Mouse (Mus musculus): ENCODE data around the gene Slc7a6. TPM values are rescaled to one million over a fixed set of nuclear protein-coding genes. Genes with fewer than 3 reads are reported as not detected.

The Slc7a6 gene
- 96.3 and 103 TPM in 2 replicates for polyA plus RNA-seq (2012; rRNA removed)

GRCm38 (mm10) chr8:106168356-106169016, at the start of gene Slc7a6:
Slc7a6 (plus strand) TSS chr8:106168857.
- under 1% methylated on average over 59 of the region's 59 CpGs for WGBS
- Histone ChIP-seq H3K4me3 (ENCODE audit: control insufficient read depth, insufficient read depth, low read length) (peak within 1 kb of the TSS; percentile 76), H3K4me1 (replicated peaks; ENCODE audit: control insufficient read depth, insufficient read depth, low read length) (peaks cover 9% of the 10 kb centered on the region), H3K36me3 (ENCODE audit: control insufficient read depth, insufficient read depth, low read length) (peaks cover 4% of the 10 kb centered on the region; the same call in 1 of the 2 replicates), H3K27ac (ENCODE audit: control insufficient read depth, insufficient read depth, low read length) (peak within 1 kb of the TSS; percentile 4; the same call in 1 of the 2 replicates), H3K27me3 (ENCODE audit: control insufficient read depth, insufficient read depth, low read length) (no peaks in the 10 kb centered on the region)
- TF ChIP-seq POLR2A (IDR thresholded peaks at IDR 0.05; ENCODE audit: control insufficient read depth, extremely low read depth, insufficient read depth, low read length, poor library complexity) (peak; percentile 77), CTCF (IDR thresholded peaks at IDR 0.05; ENCODE audit: borderline replicate concordance, control insufficient read depth, extremely low read depth, insufficient read depth, low read length, poor library complexity) (peak; percentile 72; the same call in 1 of the 2 replicates)
- DNase-seq = peak; percentile 95

GRCm38 (mm10) chr8:106123443-106123842, 45.2 kb upstream of the Slc7a6 start:
- Histone ChIP-seq H3K4me3 (ENCODE audit: control insufficient read depth, insufficient read depth, low read length) (no peak overlapping the region), H3K4me1 (replicated peaks; ENCODE audit: control insufficient read depth, insufficient read depth, low read length) (peaks cover 7% of the 10 kb centered on the region), H3K27me3 (ENCODE audit: control insufficient read depth, insufficient read depth, low read length) (no peaks in the 10 kb centered on the region), H3K27ac (ENCODE audit: control insufficient read depth, insufficient read depth, low read length) (no peak overlapping the region), H3K36me3 (ENCODE audit: control insufficient read depth, insufficient read depth, low read length) (peaks cover 77% of the 10 kb centered on the region)
- TF ChIP-seq CTCF (IDR thresholded peaks at IDR 0.05; ENCODE audit: borderline replicate concordance, control insufficient read depth, extremely low read depth, insufficient read depth, low read length, poor library complexity) (no peak), POLR2A (IDR thresholded peaks at IDR 0.05; ENCODE audit: control insufficient read depth, extremely low read depth, insufficient read depth, low read length, poor library complexity) (no peak)
- WGBS = 93% methylated on average over 3 of the region's 3 CpGs
- DNase-seq = no peak

GRCm38 (mm10) chr8:106126055-106126454, 42.6 kb upstream of the Slc7a6 start:
- Histone ChIP-seq H3K36me3 (ENCODE audit: control insufficient read depth, insufficient read depth, low read length) (peaks cover 82% of the 10 kb centered on the region), H3K27ac (ENCODE audit: control insufficient read depth, insufficient read depth, low read length) (no peak overlapping the region; the same call in 1 of the 2 replicates), H3K4me3 (ENCODE audit: control insufficient read depth, insufficient read depth, low read length) (no peak overlapping the region), H3K27me3 (ENCODE audit: control insufficient read depth, insufficient read depth, low read length) (no peaks in the 10 kb centered on the region), H3K4me1 (replicated peaks; ENCODE audit: control insufficient read depth, insufficient read depth, low read length) (peaks cover 5% of the 10 kb centered on the region)
- DNase-seq = no peak
- 90% methylated on average over 1 of the region's 1 CpGs for WGBS
- no peak for TF ChIP-seq POLR2A (IDR thresholded peaks at IDR 0.05; ENCODE audit: control insufficient read depth, extremely low read depth, insufficient read depth, low read length, poor library complexity)
- TF ChIP-seq CTCF (IDR thresholded peaks at IDR 0.05; ENCODE audit: borderline replicate concordance, control insufficient read depth, extremely low read depth, insufficient read depth, low read length, poor library complexity) = no peak

DNA sequence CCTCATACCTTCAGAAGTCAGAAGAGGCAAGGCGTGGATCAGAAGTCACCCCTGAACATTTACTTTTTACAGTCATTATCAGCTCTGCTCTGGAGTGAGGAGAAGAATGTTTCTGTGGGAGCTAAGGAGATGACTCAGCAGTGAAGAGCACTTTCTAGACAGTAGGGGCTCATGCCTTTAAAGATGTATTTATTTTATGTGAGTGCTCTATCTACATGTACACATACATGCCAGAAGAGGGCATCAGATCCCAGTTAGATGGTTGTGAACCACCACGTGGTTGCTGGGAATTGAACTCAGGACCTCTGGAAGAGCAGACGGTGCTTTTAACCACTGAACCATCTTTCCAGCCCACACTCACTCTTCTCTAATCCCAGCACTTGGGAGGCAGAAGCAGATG, 41.6 kb upstream of the Slc7a6 start:
- H3K27ac ChIP-seq (ENCODE audit: control insufficient read depth, insufficient read depth, low read length) = 0 out of 2 replicates have a peak overlapping the region, but pooled peaks have one; percentile 15
- no peaks in the 10 kb centered on the region for H3K27me3 ChIP-seq (ENCODE audit: control insufficient read depth, insufficient read depth, low read length)
- TF ChIP-seq POLR2A (IDR thresholded peaks at IDR 0.05; ENCODE audit: control insufficient read depth, extremely low read depth, insufficient read depth, low read length, poor library complexity) = no peak
- TF ChIP-seq CTCF (IDR thresholded peaks at IDR 0.05; ENCODE audit: borderline replicate concordance, control insufficient read depth, extremely low read depth, insufficient read depth, low read length, poor library complexity) = no peak
- peaks cover 82% of the 10 kb centered on the region for H3K36me3 ChIP-seq (ENCODE audit: control insufficient read depth, insufficient read depth, low read length)
- H3K4me1 ChIP-seq (replicated peaks; ENCODE audit: control insufficient read depth, insufficient read depth, low read length) = peaks cover 2% of the 10 kb centered on the region; the same call in 1 of the 2 replicates
- 85% methylated on average over 3 of the region's 3 CpGs for WGBS
- H3K4me3 ChIP-seq (ENCODE audit: control insufficient read depth, insufficient read depth, low read length) = no peak overlapping the region
- DNase-seq = no peak

DNA sequence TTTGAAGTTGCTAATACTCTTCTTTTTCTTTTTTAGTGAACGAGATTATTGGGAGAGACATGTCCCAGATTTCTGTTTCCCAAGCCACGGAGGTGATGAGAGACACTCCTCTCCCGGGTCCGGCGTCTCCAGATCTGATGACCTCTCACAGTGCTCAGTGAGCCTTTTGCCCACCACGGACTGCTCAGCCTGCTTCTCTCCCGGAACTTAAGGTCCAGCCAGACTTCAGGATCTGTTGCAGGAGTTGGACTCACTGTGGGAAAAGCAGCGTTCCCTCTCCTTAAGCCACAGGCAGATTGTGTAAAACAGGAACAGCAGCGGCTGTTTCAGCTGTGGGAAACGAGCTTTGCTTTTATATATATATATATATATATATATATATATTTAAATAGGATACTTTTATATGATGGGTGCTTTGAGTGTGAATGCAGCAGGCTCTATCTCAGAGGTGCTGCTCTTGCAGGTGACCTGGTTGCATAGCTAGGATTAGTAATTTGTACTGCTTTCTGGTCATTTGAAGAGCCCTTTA, 40.7 kb upstream of the Slc7a6 start:
- WGBS = 96% methylated on average over 10 of the region's 10 CpGs
- peaks cover 79% of the 10 kb centered on the region for H3K36me3 ChIP-seq (ENCODE audit: control insufficient read depth, insufficient read depth, low read length)
- H3K4me1 ChIP-seq (replicated peaks; ENCODE audit: control insufficient read depth, insufficient read depth, low read length) = peaks cover 9% of the 10 kb centered on the region

GRCm38 (mm10) chr8:106129232-106129930, 39.3 kb upstream of the Slc7a6 start:
- Histone ChIP-seq H3K27ac (ENCODE audit: control insufficient read depth, insufficient read depth, low read length) (no peak overlapping the region), H3K4me1 (replicated peaks; ENCODE audit: control insufficient read depth, insufficient read depth, low read length) (peaks cover 18% of the 10 kb centered on the region), H3K4me3 (ENCODE audit: control insufficient read depth, insufficient read depth, low read length) (no peak overlapping the region), H3K27me3 (ENCODE audit: control insufficient read depth, insufficient read depth, low read length) (no peaks in the 10 kb centered on the region), H3K36me3 (ENCODE audit: control insufficient read depth, insufficient read depth, low read length) (peaks cover 71% of the 10 kb centered on the region)
- TF ChIP-seq POLR2A (IDR thresholded peaks at IDR 0.05; ENCODE audit: control insufficient read depth, extremely low read depth, insufficient read depth, low read length, poor library complexity) (no peak), CTCF (IDR thresholded peaks at IDR 0.05; ENCODE audit: borderline replicate concordance, control insufficient read depth, extremely low read depth, insufficient read depth, low read length, poor library complexity) (no peak)
- DNase-seq = no peak

More for the DNA sequence above, 40.7 kb upstream of the Slc7a6 start:
- Histone ChIP-seq H3K27me3 (ENCODE audit: control insufficient read depth, insufficient read depth, low read length) (no peaks in the 10 kb centered on the region), H3K27ac (ENCODE audit: control insufficient read depth, insufficient read depth, low read length) (no peak overlapping the region), H3K4me3 (ENCODE audit: control insufficient read depth, insufficient read depth, low read length) (no peak overlapping the region)
- no peak for TF ChIP-seq POLR2A (IDR thresholded peaks at IDR 0.05; ENCODE audit: control insufficient read depth, extremely low read depth, insufficient read depth, low read length, poor library complexity)
- TF ChIP-seq CTCF (IDR thresholded peaks at IDR 0.05; ENCODE audit: borderline replicate concordance, control insufficient read depth, extremely low read depth, insufficient read depth, low read length, poor library complexity) = no peak
- DNase-seq = no peak
